14 mouse cellular contexts compared by ENCODE assay signal in genomic region chr9:67581581-67582280, GRCm38 (mm10). TPM values are rescaled to one million over a fixed set of nuclear protein-coding genes. Genes with fewer than 3 reads are reported as not detected.
DNase-seq lines count a peak whose midpoint lies in the region; TF ChIP-seq lines count a peak whose summit lies in the region.
"Had no signal": no experiment of that assay in that cellular context is flagged by ENCODE, and none has a peak within 500 bp of the region (broad histone marks: within the 10 kb centered on the region; RNA-seq: fewer than 3 reads in every experiment).

No protein-coding gene starts in this region.

- no peaks in the 10 kb centered on the region for H3K27me3 ChIP-seq in kidney, adult 2 months (replicated peaks; ENCODE audit: control insufficient read depth, insufficient read depth, low read length)
- no peaks in the 10 kb centered on the region for H3K27me3 ChIP-seq in heart, adult 2 months (ENCODE audit: control insufficient read depth, insufficient read depth, low read length)
- H3K27me3 ChIP-seq: intestine, embryonic 15.5 days; Patski had no signal

- WGBS in kidney, adult 2 months: 44% methylated on average over 10 of the region's 10 CpGs
- WGBS in heart, adult 2 months: 55% methylated on average over 10 of the region's 10 CpGs

- TF ChIP-seq EP300 in heart, adult 2 months (IDR thresholded peaks at IDR 0.05; ENCODE audit: insufficient read depth, low read depth, low read length): no peak

- no peak overlapping the region for H3K9ac ChIP-seq in heart, adult 2 months (ENCODE audit: low read depth, low read length)
- H3K9ac ChIP-seq: intestine, embryonic 15.5 days had no signal

- no peaks in the 10 kb centered on the region for H3K36me3 ChIP-seq in kidney, adult 2 months (ENCODE audit: control insufficient read depth, insufficient read depth, low read length)
- no peaks in the 10 kb centered on the region for H3K36me3 ChIP-seq in heart, adult 2 months (ENCODE audit: control insufficient read depth, insufficient read depth, low read length)
- H3K36me3 ChIP-seq: intestine, embryonic 15.5 days had no signal

- intact Hi-C loops in heart, adult 2 months (cut with DNase I): loop anchor here (5.0 kb wide), 2 partner anchors 34 to 51 kb away; no protein-coding TSS in a partner anchor

- no peak for TF ChIP-seq POLR2A in kidney, adult 2 months (IDR thresholded peaks at IDR 0.05; ENCODE audit: low read depth, low read length)
- 0 out of 2 replicates have a peak, but pooled peaks have one; percentile 30 for TF ChIP-seq POLR2A in heart, adult 2 months (IDR thresholded peaks at IDR 0.05; ENCODE audit: insufficient read depth, low read depth, low read length)

- no peak overlapping the region for H3K4me3 ChIP-seq in kidney, adult 2 months (ENCODE audit: insufficient read depth, low read depth, low read length)
- H3K4me3 ChIP-seq in heart, adult 2 months: no peak overlapping the region
- H3K4me3 ChIP-seq: intestine, embryonic 15.5 days had no signal

- H3K27ac ChIP-seq in kidney, adult 2 months (ENCODE audit: insufficient read depth, low read depth, low read length): peak overlapping the region; percentile 87
- peak overlapping the region; percentile 87 for H3K27ac ChIP-seq in heart, adult 2 months
- H3K27ac ChIP-seq: intestine, embryonic 15.5 days had no signal

- no peaks in the 10 kb centered on the region for H3K79me2 ChIP-seq in heart, adult 2 months (replicated peaks; ENCODE audit: control insufficient read depth, insufficient read depth, low read length)

- no peak for TF ChIP-seq CTCF in kidney, adult 2 months (conservative IDR thresholded peaks at IDR 0.05; ENCODE audit: insufficient read depth, insufficient read length, low read depth, low read length)
- TF ChIP-seq CTCF in heart, adult 2 months (IDR thresholded peaks at IDR 0.05): no peak

- DNase-seq in kidney, adult 2 months: peak; percentile 54
- no peak for DNase-seq in kidney, postnatal 10 days
- peak; percentile 41 for DNase-seq in brain, adult 2 months (ENCODE audit: low read depth, low spot score)
- DNase-seq in heart, adult 2 months: peak in 1 of 2 experiments; percentile 57
- peak; percentile 60 for DNase-seq in heart, postnatal 4 days
- no peak for DNase-seq in urinary bladder, postnatal 14 days (ENCODE audit: low spot score)
- DNase-seq in right cerebral cortex, postnatal 10 days (ENCODE audit: low spot score in 2 of 2): no peak
- DNase-seq in lung, postnatal 14 days: no peak
- DNase-seq: adrenal gland, postnatal 14 days; liver; midbrain, embryonic 14.5 days; right cerebral cortex, adult 18-20 months had no signal

- H3K4me1 ChIP-seq in kidney, adult 2 months (ENCODE audit: control insufficient read depth, insufficient read depth, low read length): peaks cover 5% of the 10 kb centered on the region; the same call in 1 of the 2 replicates
- H3K4me1 ChIP-seq in heart, adult 2 months (ENCODE audit: control insufficient read depth, insufficient read depth, low read length): peaks cover 15% of the 10 kb centered on the region

RNA-seq across cellular contexts. Expression of gene Tln2, which starts 22.2 kb away (rescaled TPM):
- 113 and 129 TPM in 2 replicates for polyA plus RNA-seq in kidney, adult 2 months (2012; rRNA removed)
- total RNA-seq in heart, adult 2 months (2021): 10 to 100 TPM; 67.1 to 78.2 TPM
- 20.1 and 29.3 TPM in 2 replicates for polyA plus RNA-seq in heart, adult 2 months (2012; rRNA removed)
- 100 to 1,000 TPM; 111 to 116 TPM for total RNA-seq in heart, postnatal 4 days (2021)

Comparison
In these comparisons a context has a peak if more than half of its experiments do, and no peak if none do; other contexts are left out.
1. DNase-seq: peak in kidney, adult 2 months (single experiment), brain, adult 2 months (single experiment) and heart, postnatal 4 days (single experiment); none in kidney, postnatal 10 days (single experiment), urinary bladder, postnatal 14 days (single experiment), right cerebral cortex, postnatal 10 days (0 of 2) and lung, postnatal 14 days (single experiment).